Mouse (Mus musculus) testis, postnatal 10 days (tissue): ENCODE data around the gene Syt16.

Experiments
- DNase-seq: peaks from one replicate; pipeline ENCODE4 v3.0.0; 2021; ENCODE audit warnings: low spot score

The Syt16 gene

GRCm38 (mm10) chr12:74230808-74231207, 233.3 kb downstream of the Syt16 start:
- no peak for DNase-seq

GRCm38 (mm10) chr12:74232845-74233244, 235.4 kb downstream of the Syt16 start:
- no peak for DNase-seq

- no peak for DNase-seq
These were observed 238.7 kb downstream of the Syt16 start for GRCm38 (mm10) chr12:74236191-74236590.

- DNase-seq: no peak
These were observed 240.6 kb downstream of the Syt16 start for GRCm38 (mm10) chr12:74238056-74238455.

GRCm38 (mm10) chr12:74238806-74239205, 241.3 kb downstream of the Syt16 start:
- no peak for DNase-seq

GRCm38 (mm10) chr12:74264846-74265245, 267.4 kb downstream of the Syt16 start:
- DNase-seq: no peak

- DNase-seq: no peak
These were observed 269.6 kb downstream of the Syt16 start for GRCm38 (mm10) chr12:74267049-74267448.

- no peak for DNase-seq
These were observed 271.3 kb downstream of the Syt16 start for GRCm38 (mm10) chr12:74268644-74269285.

- no peak for DNase-seq
These were observed 275.1 kb downstream of the Syt16 start for GRCm38 (mm10) chr12:74272545-74272944.

- no peak for DNase-seq
These were observed 279.8 kb downstream of the Syt16 start for GRCm38 (mm10) chr12:74277265-74277664.

GRCm38 (mm10) chr12:74281403-74281802, 283.9 kb downstream of the Syt16 start:
- no peak for DNase-seq

GRCm38 (mm10) chr12:74282846-74283245, 285.4 kb downstream of the Syt16 start:
- no peak for DNase-seq

GRCm38 (mm10) chr12:74284020-74284684, 286.7 kb downstream of the Syt16 start:
- peak; percentile 83 for DNase-seq

- DNase-seq: no peak
These were observed 287.2 kb downstream of the Syt16 start for GRCm38 (mm10) chr12:74284685-74285054.

- DNase-seq: no peak
These were observed 293.5 kb downstream of the Syt16 start for GRCm38 (mm10) chr12:74290983-74291382.

GRCm38 (mm10) chr12:74293624-74294023, 296.2 kb downstream of the Syt16 start:
- DNase-seq: peak; percentile 50

GRCm38 (mm10) chr12:74296374-74296773, 298.9 kb downstream of the Syt16 start:
- DNase-seq: no peak

- DNase-seq: no peak
These were observed 304.1 kb downstream of the Syt16 start for GRCm38 (mm10) chr12:74301559-74301958.

GRCm38 (mm10) chr12:74303418-74304294, 306.2 kb downstream of the Syt16 start:
- no peak for DNase-seq

GRCm38 (mm10) chr12:74312611-74313010, 315.1 kb downstream of the Syt16 start:
- no peak for DNase-seq

GRCm38 (mm10) chr12:74315221-74315620, 317.8 kb downstream of the Syt16 start:
- no peak for DNase-seq

GRCm38 (mm10) chr12:74316344-74316973, 319.0 kb downstream of the Syt16 start, which contains the start of gene Gm11042:
Gm11042 (minus strand) TSS chr12:74316394.
- no peak for DNase-seq
